22 mouse cellular contexts compared by ENCODE assay signal in genomic region chr16:97399991-97400390, GRCm38 (mm10). TPM values are rescaled to one million over a fixed set of nuclear protein-coding genes. Genes with fewer than 3 reads are reported as not detected.
"Had no signal": no experiment of that assay in that cellular context is flagged by ENCODE, and none has a peak within 500 bp of the region (broad histone marks: within the 10 kb centered on the region; RNA-seq: fewer than 3 reads in every experiment).

No protein-coding gene starts in this region.

- H3K4me3 ChIP-seq: left cerebral cortex, adult 2 months; limb, embryonic 12.5 days; limb, embryonic 15.5 days; midbrain, embryonic 12.5 days; midbrain, embryonic 15.5 days; neural tube, embryonic 12.5 days; neural tube, embryonic 15.5 days had no signal

- H3K4me1 ChIP-seq: limb, embryonic 12.5 days; limb, embryonic 15.5 days; midbrain, embryonic 15.5 days; neural tube, embryonic 12.5 days; neural tube, embryonic 15.5 days had no signal

- H3K27me3 ChIP-seq: limb, embryonic 12.5 days; limb, embryonic 15.5 days; midbrain, embryonic 12.5 days; midbrain, embryonic 15.5 days; neural tube, embryonic 12.5 days had no signal

- H3K27ac ChIP-seq: hindbrain, postnatal 0 days; left cerebral cortex, adult 2 months; limb, embryonic 12.5 days; limb, embryonic 15.5 days; liver, embryonic 14.5 days; macrophage; midbrain, embryonic 12.5 days; midbrain, embryonic 15.5 days; neural tube, embryonic 12.5 days; neural tube, embryonic 15.5 days had no signal

- DNase-seq: kidney, adult 18-20 months; kidney, adult 9 months; kidney, postnatal 14 days; layer of hippocampus, postnatal 36 days; left cerebral cortex, postnatal 4 days; liver, postnatal 0 days; right cerebral cortex, adult 18-20 months; right cerebral cortex, postnatal 14 days; right cerebral cortex, postnatal 4 days; thymus, postnatal 36 days had no signal

- H3K9ac ChIP-seq: limb, embryonic 12.5 days; limb, embryonic 15.5 days; liver, embryonic 14.5 days; liver, postnatal 0 days; midbrain, embryonic 12.5 days; midbrain, embryonic 15.5 days; neural tube, embryonic 12.5 days; neural tube, embryonic 15.5 days had no signal

- H3K4me2 ChIP-seq: limb, embryonic 12.5 days; limb, embryonic 15.5 days; liver, embryonic 11.5 days; midbrain, embryonic 12.5 days; midbrain, embryonic 15.5 days; neural tube, embryonic 12.5 days; neural tube, embryonic 15.5 days had no signal

- H3K9me3 ChIP-seq: limb, embryonic 12.5 days; limb, embryonic 15.5 days; midbrain, embryonic 12.5 days; midbrain, embryonic 15.5 days; neural tube, embryonic 12.5 days; neural tube, embryonic 15.5 days had no signal

- H3K36me3 ChIP-seq: limb, embryonic 12.5 days; limb, embryonic 15.5 days; midbrain, embryonic 12.5 days; midbrain, embryonic 15.5 days; neural tube, embryonic 12.5 days; neural tube, embryonic 15.5 days had no signal

- ATAC-seq: hindbrain, postnatal 0 days; inflammation-experienced regulatory T-cells, adult 6 months; liver, postnatal 0 days; midbrain, embryonic 15.5 days had no signal

RNA-seq across cellular contexts. Expression of gene Bace2, which starts 43.4 kb away (rescaled TPM):
- polyA plus RNA-seq: macrophage had no signal
